Mouse (Mus musculus) midbrain, embryonic 16.5 days (tissue): Measurements from ENCODE around the gene Adgrl3. TPM values are rescaled to one million over a fixed set of nuclear protein-coding genes. Genes with fewer than 3 reads are reported as not detected.
A peak's percentile ranks its signal among the peaks of the same experiment; 100 is the strongest.

ENCODE experiments used
- ATAC-seq: fragments of 200-750 bp; cut with Nextera tagmentation; 2 replicates; pipeline ENCODE4 v1.8.0; 2017; ENCODE audit warnings: moderate TSS enrichment
- H3K27ac ChIP-seq: fragments of 300-500 bp; sonication (generic); 2 replicates; pipeline ENCODE4 v1.5.1; 2014; ENCODE audit warnings: mild to moderate bottlenecking, low read length, mixed read lengths
- H3K27me3 ChIP-seq: fragments of 300-500 bp; sonication (generic); 2 replicates; pipeline ENCODE4 v1.6.1; 2014; ENCODE audit warnings: low read depth, low read length, mixed read lengths; ENCODE audit not compliant: control insufficient read depth, insufficient read depth
- H3K36me3 ChIP-seq: fragments of 300-500 bp; sonication (generic); 2 replicates; pipeline ENCODE4 v1.6.1; 2014; ENCODE audit warnings: mild to moderate bottlenecking, low read length, moderate library complexity, mixed read lengths; ENCODE audit not compliant: control insufficient read depth, insufficient read depth
- H3K4me1 ChIP-seq: fragments of 300-500 bp; sonication (generic); 2 replicates; pipeline ENCODE4 v1.6.1; 2014; ENCODE audit warnings: mild to moderate bottlenecking, low read length, mixed read lengths; ENCODE audit not compliant: control insufficient read depth, insufficient read depth
- H3K4me2 ChIP-seq: fragments of 300-500 bp; sonication (generic); 2 replicates; pipeline ENCODE4 v1.6.1; 2014; ENCODE audit warnings: mild to moderate bottlenecking, low read length, mixed read lengths
- H3K4me3 ChIP-seq: fragments of 300-500 bp; sonication (generic); 2 replicates; pipeline ENCODE4 v1.5.1; 2014; ENCODE audit warnings: low read depth, mild to moderate bottlenecking, low read length, moderate library complexity, mixed read lengths
- H3K9ac ChIP-seq: fragments of 300-500 bp; sonication (generic); 2 replicates; pipeline ENCODE4 v1.6.1; 2014; ENCODE audit warnings: low read depth, low read length, mixed read lengths
- H3K9me3 ChIP-seq: fragments of 300-500 bp; sonication (generic); replicated peaks from 2 replicates; pipeline ENCODE4 v1.6.1; 2014; ENCODE audit warnings: mild to moderate bottlenecking, low read length, mixed read lengths; ENCODE audit not compliant: control insufficient read depth, poor library complexity, severe bottlenecking
- WGBS: fragments of 180-500 bp; shearing (Covaris S2); extraction: QIAGEN DNeasy Blood & Tissue Kit; methylation state at CpG from one replicate; pipeline ENCODE4 v1.1.7; 2014; 5-methylcytosine and 5-hydroxymethylcytosine counted together
- polyA plus RNA-seq: library from polyadenylated mRNA; unstranded; fragments of >200 nt; fragmentation: Nextera tagmentation; extraction: Ambion mirVana; gene quantifications from 2 replicates; pipeline ENCODE4 v1.2.1, GENCODE M21; 2015

Gene Adgrl3
- polyA plus RNA-seq, 1 experiment from 2014 or later: 68.4 TPM

GRCm38 (mm10) chr5:81638422-81638821 lies 618.5 kb downstream of the Adgrl3 start:
- Histone ChIP-seq H3K4me1 (no peaks in the 10 kb centered on the region), H3K27me3 (no peaks in the 10 kb centered on the region), H3K9ac (no peak overlapping the region), H3K36me3 (no peaks in the 10 kb centered on the region), H3K27ac (no peak overlapping the region), H3K4me3 (no peak overlapping the region), H3K9me3 (no peaks in the 10 kb centered on the region), H3K4me2 (no peak overlapping the region)
- WGBS: 91% methylated on average over 2 of the region's 2 CpGs
- no peak for ATAC-seq

- ATAC-seq: no peak
- Histone ChIP-seq H3K4me3 (no peak overlapping the region), H3K4me2 (no peak overlapping the region), H3K36me3 (no peaks in the 10 kb centered on the region), H3K27me3 (no peaks in the 10 kb centered on the region), H3K27ac (no peak overlapping the region), H3K9me3 (no peaks in the 10 kb centered on the region), H3K4me1 (no peaks in the 10 kb centered on the region), H3K9ac (no peak overlapping the region)
- 39% methylated on average over 4 of the region's 4 CpGs for WGBS
Measured at GRCm38 (mm10) chr5:81640118-81640517, 620.2 kb downstream of the Adgrl3 start.

GRCm38 (mm10) chr5:81645557-81645956 lies 625.6 kb downstream of the Adgrl3 start:
- no peak overlapping the region for H3K4me3 ChIP-seq
- peak; percentile 54; the same call in 1 of the 2 replicates for ATAC-seq
- H3K27me3 ChIP-seq: no peaks in the 10 kb centered on the region
- no peak overlapping the region for H3K9ac ChIP-seq
- no peaks in the 10 kb centered on the region for H3K9me3 ChIP-seq
- no peak overlapping the region for H3K27ac ChIP-seq
- H3K36me3 ChIP-seq: peaks cover 4% of the 10 kb centered on the region; the same call in 1 of the 2 replicates
- peaks cover 6% of the 10 kb centered on the region; the same call in 1 of the 2 replicates for H3K4me1 ChIP-seq
- 89% methylated on average over 5 of the region's 5 CpGs for WGBS
- no peak overlapping the region for H3K4me2 ChIP-seq

GRCm38 (mm10) chr5:81653941-81654340 lies 634.0 kb downstream of the Adgrl3 start:
- H3K4me3 ChIP-seq: no peak overlapping the region
- H3K36me3 ChIP-seq: no peaks in the 10 kb centered on the region
- no peaks in the 10 kb centered on the region for H3K9me3 ChIP-seq
- H3K27ac ChIP-seq: no peak overlapping the region
- 69% methylated on average over 2 of the region's 2 CpGs for WGBS
- no peak overlapping the region for H3K9ac ChIP-seq
- no peak for ATAC-seq
- H3K27me3 ChIP-seq: no peaks in the 10 kb centered on the region
- H3K4me2 ChIP-seq: no peak overlapping the region
- peaks cover 6% of the 10 kb centered on the region; the same call in 1 of the 2 replicates for H3K4me1 ChIP-seq

GRCm38 (mm10) chr5:81661611-81662390 lies 641.9 kb downstream of the Adgrl3 start:
- 0 out of 2 replicates have a peak, but pooled peaks have one; percentile 8 for ATAC-seq
- no peak overlapping the region for H3K4me3 ChIP-seq
- 21% methylated on average over 6 of the region's 6 CpGs for WGBS
- 0 out of 2 replicates have a peak, but pooled peaks cover 2% of the 10 kb centered on the region for H3K4me1 ChIP-seq
- no peak overlapping the region for H3K27ac ChIP-seq
- no peak overlapping the region for H3K4me2 ChIP-seq
- H3K36me3 ChIP-seq: no peaks in the 10 kb centered on the region
- H3K9me3 ChIP-seq: no peaks in the 10 kb centered on the region
- H3K9ac ChIP-seq: no peak overlapping the region
- no peaks in the 10 kb centered on the region for H3K27me3 ChIP-seq

GRCm38 (mm10) chr5:81671025-81671424 lies 651.1 kb downstream of the Adgrl3 start:
- ATAC-seq: no peak

GRCm38 (mm10) chr5:81674275-81674974 lies 654.5 kb downstream of the Adgrl3 start:
- Histone ChIP-seq H3K9me3 (no peaks in the 10 kb centered on the region), H3K9ac (no peak overlapping the region), H3K27ac (no peak overlapping the region), H3K27me3 (no peaks in the 10 kb centered on the region), H3K4me3 (no peak overlapping the region), H3K4me1 (no peaks in the 10 kb centered on the region), H3K4me2 (no peak overlapping the region), H3K36me3 (no peaks in the 10 kb centered on the region)
- ATAC-seq: no peak
- 86% methylated on average over 4 of the region's 4 CpGs for WGBS

More at GRCm38 (mm10) chr5:81671025-81671424, 651.1 kb downstream of the Adgrl3 start:
- H3K4me1 ChIP-seq: no peaks in the 10 kb centered on the region
- H3K9me3 ChIP-seq: no peaks in the 10 kb centered on the region
- H3K9ac ChIP-seq: no peak overlapping the region
- no peaks in the 10 kb centered on the region for H3K27me3 ChIP-seq
- H3K4me3 ChIP-seq: no peak overlapping the region
- H3K27ac ChIP-seq: no peak overlapping the region
- no peak overlapping the region for H3K4me2 ChIP-seq
- WGBS: 57% methylated on average over 4 of the region's 4 CpGs
- no peaks in the 10 kb centered on the region for H3K36me3 ChIP-seq

- Histone ChIP-seq H3K36me3 (no peaks in the 10 kb centered on the region), H3K9ac (no peak overlapping the region), H3K4me3 (no peak overlapping the region), H3K27ac (no peak overlapping the region), H3K9me3 (no peaks in the 10 kb centered on the region), H3K27me3 (no peaks in the 10 kb centered on the region), H3K4me1 (no peaks in the 10 kb centered on the region), H3K4me2 (no peak overlapping the region)
- ATAC-seq: no peak
- WGBS: 82% methylated on average over 1 of the region's 1 CpGs
Measured at GRCm38 (mm10) chr5:81674975-81675371, 655.0 kb downstream of the Adgrl3 start.

- no peak overlapping the region for H3K4me3 ChIP-seq
- H3K9me3 ChIP-seq: no peaks in the 10 kb centered on the region
- ATAC-seq: no peak
- H3K27me3 ChIP-seq: no peaks in the 10 kb centered on the region
- H3K4me2 ChIP-seq: no peak overlapping the region
- no peak overlapping the region for H3K9ac ChIP-seq
- H3K27ac ChIP-seq: no peak overlapping the region
- WGBS: 86% methylated on average over 1 of the region's 1 CpGs
- H3K36me3 ChIP-seq: no peaks in the 10 kb centered on the region
- H3K4me1 ChIP-seq: no peaks in the 10 kb centered on the region
Measured at GRCm38 (mm10) chr5:81676896-81677295, 657.0 kb downstream of the Adgrl3 start.
